16 mouse cellular contexts compared by ENCODE assay signal in genomic region chr14:47742674-47743073, GRCm38 (mm10).
DNase-seq lines count a peak whose midpoint lies in the region; ATAC-seq and TF ChIP-seq lines count a peak whose summit lies in the region.
"Had no signal": no experiment of that assay in that cellular context is flagged by ENCODE, and none has a peak within 500 bp of the region (broad histone marks: within the 10 kb centered on the region; RNA-seq: fewer than 3 reads in every experiment).

No protein-coding gene starts in this region.

- H3K9ac ChIP-seq in forebrain, postnatal 0 days = no peak overlapping the region
- H3K9ac ChIP-seq in forebrain, embryonic 15.5 days (replicated peaks) = no peak overlapping the region
- H3K9ac ChIP-seq: forebrain, embryonic 13.5 days; limb, embryonic 15.5 days had no signal

- DNase-seq in forebrain, postnatal 0 days = no peak
- DNase-seq in layer of hippocampus, adult 9-11 months = peak; percentile 39
- no peak for DNase-seq in layer of hippocampus, postnatal 25 days (ENCODE audit: extremely low spot score in 1 of 2, low spot score in 1 of 2)
- DNase-seq in brain, adult 2 months (ENCODE audit: low read depth, low spot score) = peak; percentile 36
- no peak for DNase-seq in thymus, postnatal 4 days
- DNase-seq: B cell, adult 2 months; cerebellum, adult 11-12 months; embryo, embryonic 11 days; kidney, adult 8-10 months; lung, adult 18-20 months; thymus, postnatal 25 days had no signal

- peaks cover 10% of the 10 kb centered on the region; the same call in 1 of the 2 replicates for H3K36me3 ChIP-seq in forebrain, postnatal 0 days (ENCODE audit: insufficient read depth)
- H3K36me3 ChIP-seq in forebrain, embryonic 15.5 days = peaks cover 2% of the 10 kb centered on the region; the same call in 1 of the 2 replicates
- H3K36me3 ChIP-seq in E14TG2a.4 (ENCODE audit: insufficient read depth, low read length) = peaks cover 49% of the 10 kb centered on the region

- 86% methylated on average over 7 of the region's 7 CpGs for WGBS in forebrain, postnatal 0 days
- WGBS in forebrain, embryonic 15.5 days = 95% methylated on average over 7 of the region's 7 CpGs

- no peaks in the 10 kb centered on the region for H3K4me1 ChIP-seq in forebrain, postnatal 0 days (ENCODE audit: insufficient read depth)
- H3K4me1 ChIP-seq in forebrain, embryonic 15.5 days = no peaks in the 10 kb centered on the region
- H3K4me1 ChIP-seq in E14TG2a.4 (replicated peaks; ENCODE audit: low read depth, low read length) = peaks cover 4% of the 10 kb centered on the region; the same call in 1 of the 2 replicates
- H3K4me1 ChIP-seq: forebrain, embryonic 13.5 days had no signal

- TF ChIP-seq CTCF in forebrain, postnatal 0 days (IDR thresholded peaks at IDR 0.05; ENCODE audit: low read depth) = peak; percentile 31
- TF ChIP-seq CTCF in E14TG2a.4 (conservative IDR thresholded peaks at IDR 0.05; ENCODE audit: low read length) = peak; percentile 11; the same call in 1 of the 2 replicates

- H3K27me3 ChIP-seq in forebrain, postnatal 0 days (ENCODE audit: insufficient read depth, low read length) = no peaks in the 10 kb centered on the region
- no peaks in the 10 kb centered on the region for H3K27me3 ChIP-seq in forebrain, embryonic 15.5 days
- no peaks in the 10 kb centered on the region for H3K27me3 ChIP-seq in E14TG2a.4 (ENCODE audit: insufficient read depth, low read length)
- H3K27me3 ChIP-seq: forebrain, embryonic 13.5 days; limb, embryonic 15.5 days had no signal

- H3K27ac ChIP-seq in forebrain, postnatal 0 days (ENCODE audit: low read depth, low read length) = no peak overlapping the region
- no peak overlapping the region for H3K27ac ChIP-seq in forebrain, embryonic 15.5 days (replicated peaks)
- H3K27ac ChIP-seq: forebrain, embryonic 13.5 days; limb, embryonic 15.5 days had no signal

- H3K9me3 ChIP-seq in forebrain, postnatal 0 days (ENCODE audit: low read length) = no peaks in the 10 kb centered on the region
- H3K9me3 ChIP-seq in forebrain, embryonic 15.5 days = no peaks in the 10 kb centered on the region
- H3K9me3 ChIP-seq in E14TG2a.4 (ENCODE audit: low read length) = no peaks in the 10 kb centered on the region
- H3K9me3 ChIP-seq: forebrain, embryonic 13.5 days; limb, embryonic 15.5 days had no signal

- ATAC-seq in forebrain, postnatal 0 days = 0 out of 2 replicates have a peak, but pooled peaks have one; percentile 12
- ATAC-seq in forebrain, embryonic 15.5 days (replicated peaks) = no peak
- ATAC-seq: forebrain, embryonic 13.5 days; hindbrain, embryonic 16.5 days had no signal

- H3K4me3 ChIP-seq in forebrain, postnatal 0 days (ENCODE audit: low read depth, low read length) = no peak overlapping the region
- H3K4me3 ChIP-seq in forebrain, embryonic 15.5 days = no peak overlapping the region
- H3K4me3 ChIP-seq in E14TG2a.4 (replicated peaks; ENCODE audit: low read length) = no peak overlapping the region
- H3K4me3 ChIP-seq: forebrain, embryonic 13.5 days; limb, embryonic 15.5 days had no signal

- no peak overlapping the region for H3K4me2 ChIP-seq in forebrain, postnatal 0 days (ENCODE audit: low read depth)
- H3K4me2 ChIP-seq in forebrain, embryonic 15.5 days (replicated peaks) = no peak overlapping the region
- H3K4me2 ChIP-seq: forebrain, embryonic 13.5 days; limb, embryonic 15.5 days had no signal

Comparison
In these comparisons a context has a peak if more than half of its experiments do, and no peak if none do; other contexts are left out.
1. DNase-seq: peak in layer of hippocampus, adult 9-11 months (single experiment) and brain, adult 2 months (single experiment); none in forebrain, postnatal 0 days (single experiment), layer of hippocampus, postnatal 25 days (0 of 2) and thymus, postnatal 4 days (single experiment).